Mouse (Mus musculus): ENCODE measurements around the gene Tmem240.

DNA sequence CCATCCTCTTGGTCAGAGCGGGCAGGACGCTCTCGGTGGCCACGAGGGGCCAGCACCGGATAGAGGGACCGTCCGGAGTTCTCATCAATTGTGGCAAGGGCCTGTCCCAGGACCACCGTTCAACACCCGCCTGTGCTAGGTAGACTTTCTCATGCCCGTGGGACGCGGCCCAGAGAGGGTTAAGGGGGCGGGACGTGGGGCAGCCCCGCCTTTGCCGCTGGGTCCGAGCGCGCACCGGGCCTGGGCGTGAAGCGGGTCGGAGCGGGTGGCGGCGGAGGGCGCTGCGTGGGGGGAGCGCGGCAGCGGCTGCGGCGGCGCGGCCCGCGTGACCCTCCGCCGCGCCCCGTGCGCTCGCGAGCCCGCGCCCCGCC lies 40.5 kb upstream of the Tmem240 start, which contains the start of gene Fndc10:
- TF ChIP-seq POLR2A (IDR thresholded peaks at IDR 0.05; ENCODE audit: extremely low read depth, insufficient read depth, low read length) (no peak), CTCF (IDR thresholded peaks at IDR 0.05; ENCODE audit: extremely low read depth, insufficient read depth, low read length) (no peak)
